Mouse (Mus musculus): Measurements from ENCODE around the gene Tmem101.

GRCm38 (mm10) chr11:102145471-102146001 lies 10.7 kb downstream of the Tmem101 start, which contains the start of gene Nags:
- TF ChIP-seq EP300 (IDR thresholded peaks at IDR 0.05), result no peak
- no peak for TF ChIP-seq CTCF (IDR thresholded peaks at IDR 0.05)

Data from lung, postnatal 0 days (tissue).